Mouse (Mus musculus) erythroblast, embryonic 14.5 days (primary cell): ENCODE measurements around the gene Sidt1.

Source experiments
- GATA1 ChIP-seq: IDR thresholded peaks from 2 replicates; pipeline ENCODE4 v1.6.1; 2012; ENCODE audit warnings: low read length, inconsistent platforms, mixed read lengths
- TAL1 ChIP-seq: IDR thresholded peaks from 3 replicates; pipeline ENCODE4 v1.6.1; 2012; ENCODE audit warnings: low read length, inconsistent platforms, mixed read lengths

- no peak for TF ChIP-seq GATA1
- no peak for TF ChIP-seq TAL1
These were observed 30.7 kb downstream of the Sidt1 start for GRCm38 (mm10) chr16:44302126-44302892.
